Mouse (Mus musculus): ENCODE results near the gene Spast. TPM values are rescaled to one million over a fixed set of nuclear protein-coding genes. Genes with fewer than 3 reads are reported as not detected.

Spast gene
- polyA plus RNA-seq, 1 experiment from 2014 or later, result 54.1 TPM

DNA sequence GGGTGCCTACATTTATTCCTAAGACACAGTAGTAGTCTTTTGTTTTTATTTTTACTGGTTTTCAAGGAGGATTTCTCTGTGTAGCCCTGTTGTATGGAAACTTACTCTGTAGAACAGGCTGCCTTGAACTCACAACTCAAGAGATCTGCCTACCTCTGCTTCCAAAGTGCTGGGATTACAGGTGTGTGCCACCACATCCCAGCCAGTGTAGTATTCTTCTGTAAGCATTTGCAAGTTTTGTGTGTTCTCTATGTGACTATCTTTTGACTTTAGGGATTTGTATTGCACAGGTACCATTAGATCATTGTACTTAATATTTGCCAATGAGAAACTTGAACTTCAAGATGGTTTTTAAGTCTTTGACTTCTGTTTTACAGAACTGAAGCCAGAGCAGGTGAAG lies 47.9 kb downstream of the Spast start:
- DNase-seq (ENCODE audit: low spot score) (no peak), ATAC-seq (ENCODE audit: low FRiP score) (no peak)
- H3K27me3 ChIP-seq (ENCODE audit: control insufficient read depth, insufficient read depth, low read length), result no peaks in the 10 kb centered on the region
- no peak overlapping the region for H3K9ac ChIP-seq
- no peak overlapping the region for H3K27ac ChIP-seq
- H3K4me1 ChIP-seq (replicated peaks; ENCODE audit: control insufficient read depth, insufficient read depth, low read length), result no peaks in the 10 kb centered on the region
- no peak overlapping the region for H3K4me2 ChIP-seq (replicated peaks)
- no peak overlapping the region for H3K4me3 ChIP-seq (replicated peaks; ENCODE audit: low read length)
- no peaks in the 10 kb centered on the region for H3K9me3 ChIP-seq (ENCODE audit: control insufficient read depth, low read length)
- H3K36me3 ChIP-seq (replicated peaks; ENCODE audit: control insufficient read depth, insufficient read depth), result peaks cover 84% of the 10 kb centered on the region

DNA sequence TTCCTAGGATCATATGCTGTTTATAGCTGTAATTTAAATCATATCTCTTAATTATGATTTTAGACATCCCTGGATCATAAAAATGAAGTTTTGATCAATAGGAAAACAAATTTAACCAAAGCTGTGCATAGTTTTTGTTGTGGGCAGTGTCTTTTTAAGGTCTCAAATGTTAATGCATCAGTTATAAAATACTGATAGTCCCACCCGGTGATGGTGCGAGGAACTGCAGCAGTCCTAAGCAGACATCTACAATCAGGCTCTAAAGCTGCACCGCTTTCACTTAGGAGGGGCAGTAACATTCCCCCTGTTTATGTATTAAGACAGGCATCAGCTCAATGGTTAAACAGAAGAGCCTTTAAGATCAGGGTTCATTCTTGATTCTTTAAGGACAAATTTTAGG lies 51.1 kb downstream of the Spast start:
- ATAC-seq (ENCODE audit: low FRiP score), result no peak
- H3K4me3 ChIP-seq (replicated peaks; ENCODE audit: low read length), result no peak overlapping the region
- no peaks in the 10 kb centered on the region for H3K4me1 ChIP-seq (replicated peaks; ENCODE audit: control insufficient read depth, insufficient read depth, low read length)
- WGBS, result 82% methylated on average over 3 of the region's 3 CpGs
- no peaks in the 10 kb centered on the region for H3K9me3 ChIP-seq (ENCODE audit: control insufficient read depth, low read length)
- H3K27me3 ChIP-seq (ENCODE audit: control insufficient read depth, insufficient read depth, low read length), result no peaks in the 10 kb centered on the region
- H3K27ac ChIP-seq, result no peak overlapping the region
- H3K4me2 ChIP-seq (replicated peaks), result no peak overlapping the region
- peaks cover 52% of the 10 kb centered on the region for H3K36me3 ChIP-seq (replicated peaks; ENCODE audit: control insufficient read depth, insufficient read depth)
- no peak overlapping the region for H3K9ac ChIP-seq
- no peak for DNase-seq (ENCODE audit: low spot score)

DNA sequence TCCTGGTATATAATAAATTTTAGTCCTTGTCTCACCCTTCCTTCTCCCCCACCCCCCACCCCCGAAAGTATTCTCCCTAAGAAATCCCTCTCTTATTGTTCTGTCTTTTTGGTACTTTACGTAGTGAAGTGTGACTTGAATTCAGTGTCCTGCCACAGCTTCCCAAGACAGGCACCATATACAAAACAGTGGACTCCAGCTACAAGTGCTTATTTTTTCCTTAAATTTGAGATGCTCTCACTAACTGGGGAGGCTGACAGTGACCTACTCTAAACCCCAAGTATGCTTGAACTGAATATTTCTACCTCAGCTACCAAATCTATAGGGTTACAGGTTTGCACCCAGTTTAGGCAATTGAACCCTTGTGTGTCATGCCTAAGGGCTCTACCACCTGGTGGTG lies 55.6 kb downstream of the Spast start:
- DNase-seq (ENCODE audit: low spot score) (no peak), ATAC-seq (ENCODE audit: low FRiP score) (no peak)
- WGBS, result 85% methylated on average over 2 of the region's 2 CpGs
- Histone ChIP-seq H3K4me1 (replicated peaks; ENCODE audit: control insufficient read depth, insufficient read depth, low read length) (peaks cover 12% of the 10 kb centered on the region), H3K27me3 (ENCODE audit: control insufficient read depth, insufficient read depth, low read length) (no peaks in the 10 kb centered on the region), H3K9me3 (ENCODE audit: control insufficient read depth, low read length) (no peaks in the 10 kb centered on the region), H3K9ac (no peak overlapping the region), H3K27ac (no peak overlapping the region), H3K36me3 (replicated peaks; ENCODE audit: control insufficient read depth, insufficient read depth) (peaks cover 11% of the 10 kb centered on the region; the same call in 1 of the 2 replicates), H3K4me2 (replicated peaks) (0 out of 2 replicates have a peak overlapping the region, but pooled peaks have one; percentile 78), H3K4me3 (replicated peaks; ENCODE audit: low read length) (peak overlapping the region; percentile 68; the same call in 1 of the 2 replicates)

DNA sequence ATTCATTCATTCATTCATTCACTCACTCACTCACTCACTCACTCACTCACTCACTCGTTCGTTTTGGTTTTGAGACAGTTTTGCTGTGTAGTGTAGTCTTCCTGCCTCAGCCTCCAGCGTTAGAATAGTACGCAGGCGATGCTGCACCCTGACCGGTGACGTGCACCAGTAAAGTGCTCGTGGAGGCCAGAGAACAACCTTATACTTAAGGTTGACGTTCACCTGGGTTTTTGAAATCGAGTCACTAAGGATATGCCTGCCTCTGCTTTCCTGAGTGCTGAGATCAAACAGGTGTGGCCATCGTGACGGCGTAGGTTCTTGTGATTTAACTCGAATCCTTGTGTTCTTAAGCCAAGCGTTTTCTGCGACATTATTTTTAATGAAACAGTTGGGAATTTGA lies 56.1 kb downstream of the Spast start:
- H3K36me3 ChIP-seq (replicated peaks; ENCODE audit: control insufficient read depth, insufficient read depth), result peaks cover 10% of the 10 kb centered on the region; the same call in 1 of the 2 replicates
- ATAC-seq (ENCODE audit: low FRiP score) (peak; percentile 34), DNase-seq (ENCODE audit: low spot score) (peak; percentile 24)
- peak overlapping the region; percentile 68 for H3K4me3 ChIP-seq (replicated peaks; ENCODE audit: low read length)
- no peaks in the 10 kb centered on the region for H3K9me3 ChIP-seq (ENCODE audit: control insufficient read depth, low read length)
- 33% methylated on average over 16 of the region's 16 CpGs for WGBS
- H3K4me2 ChIP-seq (replicated peaks), result peak overlapping the region; percentile 78
- peaks cover 12% of the 10 kb centered on the region for H3K4me1 ChIP-seq (replicated peaks; ENCODE audit: control insufficient read depth, insufficient read depth, low read length)
- no peaks in the 10 kb centered on the region for H3K27me3 ChIP-seq (ENCODE audit: control insufficient read depth, insufficient read depth, low read length)
- H3K9ac ChIP-seq, result peak overlapping the region; percentile 44
- no peak overlapping the region for H3K27ac ChIP-seq

DNA sequence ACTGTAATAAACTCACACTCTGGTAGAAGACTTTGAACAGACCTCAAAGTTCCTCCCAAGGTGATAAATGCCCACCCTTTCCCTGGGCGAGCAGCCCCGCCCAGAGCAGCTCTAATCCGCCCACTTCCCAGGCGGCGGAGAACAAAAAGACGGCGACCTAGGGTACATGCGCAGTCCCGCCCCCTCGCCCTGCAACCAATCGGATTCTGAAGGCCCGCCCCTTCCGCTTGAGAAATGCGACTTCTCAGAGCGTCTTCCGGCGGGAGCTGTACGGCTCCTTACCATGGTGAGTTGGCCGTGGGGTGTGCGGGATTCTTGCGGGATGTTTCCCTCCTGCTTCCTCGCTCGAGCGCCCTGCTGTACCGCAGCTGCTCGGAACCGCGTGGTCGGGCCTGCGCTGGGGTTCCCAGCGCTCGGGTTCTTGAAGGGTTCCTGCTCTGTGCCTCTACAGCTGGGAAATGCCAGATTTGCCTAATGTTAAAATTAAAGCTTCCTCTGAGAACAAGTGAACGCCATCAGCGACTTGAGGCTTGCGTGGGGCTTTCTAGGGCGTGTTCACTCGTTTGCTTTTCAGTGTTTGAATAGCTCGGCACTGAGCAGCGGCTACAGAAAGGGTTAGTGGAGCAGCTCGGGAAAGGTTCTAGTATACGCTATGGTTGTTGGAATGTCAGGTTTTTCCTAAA lies 56.7 kb downstream of the Spast start, which contains the start of gene Slc30a6:
Gene Slc30a6 (plus strand): TSS at position 226 of the 683 bp plus-strand sequence.
- H3K4me3 ChIP-seq (replicated peaks; ENCODE audit: low read length), result peak within 1 kb of the TSS; percentile 68
- DNase-seq (ENCODE audit: low spot score) (peak; percentile 95), ATAC-seq (ENCODE audit: low FRiP score) (peak; percentile 98)
- peak within 1 kb of the TSS; percentile 78 for H3K4me2 ChIP-seq (replicated peaks)
- peak within 1 kb of the TSS; percentile 77 for H3K9ac ChIP-seq
- peaks cover 12% of the 10 kb centered on the region for H3K4me1 ChIP-seq (replicated peaks; ENCODE audit: control insufficient read depth, insufficient read depth, low read length)
- whole genome bisulfite sequencing, result under 1% methylated on average over 41 of the region's 41 CpGs
- peak within 1 kb of the TSS; percentile 87 for H3K27ac ChIP-seq
- H3K27me3 ChIP-seq (ENCODE audit: control insufficient read depth, insufficient read depth, low read length), result no peaks in the 10 kb centered on the region
- H3K36me3 ChIP-seq (replicated peaks; ENCODE audit: control insufficient read depth, insufficient read depth), result peaks cover 4% of the 10 kb centered on the region; the same call in 1 of the 2 replicates
- no peaks in the 10 kb centered on the region for H3K9me3 ChIP-seq (ENCODE audit: control insufficient read depth, low read length)

DNA sequence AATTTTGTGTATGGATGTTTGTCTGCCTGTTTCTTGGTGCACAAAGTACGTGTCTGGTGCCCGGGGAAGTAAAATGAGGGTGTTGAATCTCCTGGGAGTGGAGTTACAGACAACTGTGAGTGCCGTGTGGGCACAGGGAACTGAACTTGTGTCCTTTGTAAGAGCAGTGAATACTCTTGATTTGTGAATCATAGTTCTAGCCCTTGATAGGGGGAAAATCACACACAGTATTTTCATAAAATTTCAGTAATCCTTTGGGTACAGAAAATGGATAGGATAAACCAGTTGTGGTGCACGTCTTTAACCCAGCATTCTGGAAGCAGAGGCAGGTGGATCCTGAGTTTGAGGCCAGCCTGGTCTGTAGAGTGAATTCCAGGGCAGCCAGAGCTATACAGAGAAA lies 58.0 kb downstream of the Spast start:
- Histone ChIP-seq H3K4me1 (replicated peaks; ENCODE audit: control insufficient read depth, insufficient read depth, low read length) (peaks cover 12% of the 10 kb centered on the region), H3K36me3 (replicated peaks; ENCODE audit: control insufficient read depth, insufficient read depth) (peaks cover 2% of the 10 kb centered on the region; the same call in 1 of the 2 replicates), H3K4me2 (replicated peaks) (peak overlapping the region; percentile 78), H3K9me3 (ENCODE audit: control insufficient read depth, low read length) (no peaks in the 10 kb centered on the region), H3K9ac (peak overlapping the region; percentile 77; the same call in 1 of the 2 replicates), H3K27me3 (ENCODE audit: control insufficient read depth, insufficient read depth, low read length) (no peaks in the 10 kb centered on the region), H3K27ac (no peak overlapping the region), H3K4me3 (replicated peaks; ENCODE audit: low read length) (no peak overlapping the region)
- WGBS, result 87% methylated on average over 4 of the region's 4 CpGs
- DNase-seq (ENCODE audit: low spot score) (no peak), ATAC-seq (ENCODE audit: low FRiP score) (no peak)

DNA sequence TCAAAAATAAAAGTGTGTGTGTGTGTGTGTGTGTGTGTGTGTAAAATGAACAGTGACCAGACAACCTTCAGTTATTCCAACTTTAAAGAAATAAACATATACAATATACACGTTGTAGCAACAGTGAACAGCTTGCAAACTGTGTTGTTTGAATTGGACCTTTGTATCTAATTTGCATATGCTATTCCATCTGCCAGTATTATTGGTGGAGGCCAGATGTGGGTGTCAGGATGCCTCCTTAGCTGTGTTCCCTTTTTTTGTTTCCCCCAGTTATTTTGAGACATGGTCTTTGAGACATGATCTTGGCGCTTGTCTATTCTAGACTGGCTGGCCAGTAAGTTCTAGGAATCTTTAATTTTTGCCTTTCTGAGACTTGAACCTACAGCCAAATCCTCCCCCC lies 58.4 kb downstream of the Spast start:
- Histone ChIP-seq H3K27me3 (ENCODE audit: control insufficient read depth, insufficient read depth, low read length) (no peaks in the 10 kb centered on the region), H3K36me3 (replicated peaks; ENCODE audit: control insufficient read depth, insufficient read depth) (peaks cover 4% of the 10 kb centered on the region; the same call in 1 of the 2 replicates), H3K4me2 (replicated peaks) (no peak overlapping the region), H3K4me3 (replicated peaks; ENCODE audit: low read length) (no peak overlapping the region), H3K9ac (no peak overlapping the region), H3K9me3 (ENCODE audit: control insufficient read depth, low read length) (no peaks in the 10 kb centered on the region), H3K27ac (no peak overlapping the region), H3K4me1 (replicated peaks; ENCODE audit: control insufficient read depth, insufficient read depth, low read length) (peaks cover 12% of the 10 kb centered on the region)
- DNase-seq (ENCODE audit: low spot score) (no peak), ATAC-seq (ENCODE audit: low FRiP score) (no peak)
- 82% methylated on average over 2 of the region's 2 CpGs for WGBS

DNA sequence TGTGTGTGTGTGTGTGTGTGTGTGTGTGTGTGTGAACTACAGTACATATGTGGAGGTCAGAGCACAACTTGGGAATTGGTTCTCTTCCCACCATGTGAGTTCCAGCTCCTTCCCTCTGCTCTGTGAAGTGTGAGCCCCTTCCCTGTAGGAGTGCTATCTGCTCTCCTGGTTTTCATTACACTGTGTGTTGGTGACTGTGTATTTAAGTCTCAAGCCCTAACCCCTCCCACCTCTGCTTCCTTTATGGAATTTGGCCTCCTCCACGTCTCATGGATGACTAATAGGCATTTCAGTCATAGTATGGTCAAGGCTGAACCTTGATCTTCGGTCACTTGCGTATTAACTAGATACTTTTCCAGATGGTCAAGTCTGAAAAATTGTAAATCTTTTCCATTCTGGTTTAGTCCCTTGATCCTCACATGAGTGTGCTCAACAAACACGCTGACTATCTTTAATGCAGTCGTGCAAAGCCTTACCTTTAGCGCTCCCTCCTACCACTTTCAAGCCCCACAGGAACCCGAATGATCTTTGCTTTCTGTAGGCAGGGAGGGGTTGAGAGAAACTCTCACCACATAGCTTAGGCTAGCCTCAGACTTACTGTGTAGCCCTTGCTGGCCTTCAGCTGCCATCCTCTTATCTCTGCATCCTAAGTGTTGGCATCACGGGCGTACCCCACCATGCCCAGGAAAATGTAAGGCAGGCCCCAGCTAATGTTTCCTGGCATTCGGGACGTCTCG lies 63.9 kb downstream of the Spast start:
- Histone ChIP-seq H3K9ac (no peak overlapping the region), H3K27me3 (ENCODE audit: control insufficient read depth, insufficient read depth, low read length) (no peaks in the 10 kb centered on the region), H3K27ac (no peak overlapping the region), H3K4me3 (replicated peaks; ENCODE audit: low read length) (no peak overlapping the region), H3K4me1 (replicated peaks; ENCODE audit: control insufficient read depth, insufficient read depth, low read length) (no peaks in the 10 kb centered on the region), H3K36me3 (replicated peaks; ENCODE audit: control insufficient read depth, insufficient read depth) (peaks cover 55% of the 10 kb centered on the region), H3K4me2 (replicated peaks) (no peak overlapping the region), H3K9me3 (ENCODE audit: control insufficient read depth, low read length) (no peaks in the 10 kb centered on the region)
- ATAC-seq (ENCODE audit: low FRiP score) (no peak), DNase-seq (ENCODE audit: low spot score) (no peak)
- WGBS, result 95% methylated on average over 12 of the region's 12 CpGs

DNA sequence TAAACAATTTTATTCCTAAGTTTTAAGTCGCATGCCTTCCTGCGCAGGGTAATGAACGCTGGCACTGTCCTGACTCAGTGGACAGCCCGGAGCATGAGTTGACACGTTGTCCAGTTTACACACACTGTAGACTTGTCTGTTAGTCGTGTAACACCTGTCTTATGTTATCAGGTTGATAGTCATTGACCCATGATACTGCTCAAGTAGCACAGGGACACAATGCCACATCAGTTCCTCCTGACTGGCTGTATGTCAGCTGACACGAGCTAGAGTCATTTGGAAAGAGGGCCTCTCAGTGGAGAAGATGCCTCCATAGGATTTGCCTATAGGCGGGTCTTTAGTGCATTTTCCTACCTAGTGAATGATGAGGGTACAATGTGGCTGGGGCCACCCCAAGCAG lies 67.7 kb downstream of the Spast start:
- no peak for ATAC-seq (ENCODE audit: low FRiP score)
- Histone ChIP-seq H3K9ac (no peak overlapping the region), H3K4me2 (replicated peaks) (no peak overlapping the region), H3K27ac (no peak overlapping the region), H3K4me3 (replicated peaks; ENCODE audit: low read length) (no peak overlapping the region), H3K36me3 (replicated peaks; ENCODE audit: control insufficient read depth, insufficient read depth) (peaks cover 80% of the 10 kb centered on the region), H3K9me3 (ENCODE audit: control insufficient read depth, low read length) (no peaks in the 10 kb centered on the region), H3K27me3 (ENCODE audit: control insufficient read depth, insufficient read depth, low read length) (no peaks in the 10 kb centered on the region), H3K4me1 (replicated peaks; ENCODE audit: control insufficient read depth, insufficient read depth, low read length) (no peaks in the 10 kb centered on the region)
- no peak for DNase-seq (ENCODE audit: low spot score)
- WGBS, result 91% methylated on average over 8 of the region's 8 CpGs

Measured in hindbrain, embryonic 14.5 days (tissue).